Mouse (Mus musculus) frontal cortex, postnatal 36 days (tissue): ENCODE data around the gene Snapc3.

Source experiments
- DNase-seq, 2 experiments: peaks; one replicate each; pipeline ENCODE4 v3.0.0; 2022; ENCODE audit warnings: low spot score in 2 of 2

The Snapc3 gene

GRCm38 (mm10) chr4:83417160-83417819 is at the start of gene Snapc3:
Gene Snapc3 (plus strand): TSS chr4:83417724.
- peak; percentile 97 to 98 for DNase-seq

GRCm38 (mm10) chr4:83373381-83373780 is 44.1 kb upstream of the Snapc3 start:
- DNase-seq, result no peak

- DNase-seq, result no peak
Measured at GRCm38 (mm10) chr4:83375650-83376049, 41.9 kb upstream of the Snapc3 start.

- no peak for DNase-seq
Measured at GRCm38 (mm10) chr4:83376461-83377015, 41.0 kb upstream of the Snapc3 start.

- DNase-seq, result no peak
Measured at GRCm38 (mm10) chr4:83379036-83379435, 38.5 kb upstream of the Snapc3 start.

- no peak for DNase-seq
Measured at GRCm38 (mm10) chr4:83379746-83380145, 37.8 kb upstream of the Snapc3 start.

GRCm38 (mm10) chr4:83380266-83380665 is 37.3 kb upstream of the Snapc3 start:
- DNase-seq, result no peak

- DNase-seq, result no peak
Measured at GRCm38 (mm10) chr4:83383899-83384490, 33.5 kb upstream of the Snapc3 start.

- DNase-seq, result no peak
Measured at GRCm38 (mm10) chr4:83385091-83385490, 32.4 kb upstream of the Snapc3 start.

- no peak for DNase-seq
Measured at GRCm38 (mm10) chr4:83390551-83390950, 27.0 kb upstream of the Snapc3 start.

GRCm38 (mm10) chr4:83391956-83392355 is 25.6 kb upstream of the Snapc3 start:
- no peak for DNase-seq

- no peak for DNase-seq
Measured at GRCm38 (mm10) chr4:83393733-83394132, 23.8 kb upstream of the Snapc3 start.

- DNase-seq, result no peak
Measured at GRCm38 (mm10) chr4:83396346-83396745, 21.2 kb upstream of the Snapc3 start.

GRCm38 (mm10) chr4:83396996-83397770 is 20.3 kb upstream of the Snapc3 start:
- no peak for DNase-seq

- no peak for DNase-seq
Measured at GRCm38 (mm10) chr4:83398527-83398926, 19.0 kb upstream of the Snapc3 start.

- DNase-seq, result no peak
Measured at GRCm38 (mm10) chr4:83400691-83401595, 16.6 kb upstream of the Snapc3 start.

GRCm38 (mm10) chr4:83401712-83402111 is 15.8 kb upstream of the Snapc3 start:
- no peak for DNase-seq

GRCm38 (mm10) chr4:83407688-83408087 is 9.8 kb upstream of the Snapc3 start:
- no peak for DNase-seq

- DNase-seq, result no peak
Measured at GRCm38 (mm10) chr4:83409867-83410505, 7.5 kb upstream of the Snapc3 start.

- no peak for DNase-seq
Measured at GRCm38 (mm10) chr4:83412060-83412459, 5.5 kb upstream of the Snapc3 start.

- DNase-seq, result no peak
Measured at GRCm38 (mm10) chr4:83414241-83414824, 3.2 kb upstream of the Snapc3 start.
